Mouse (Mus musculus): ENCODE data around the gene Lyz1. TPM values are rescaled to one million over a fixed set of nuclear protein-coding genes. Genes with fewer than 3 reads are reported as not detected.

The Lyz1 gene
- not detected for polyA plus RNA-seq (2017; shearing (Covaris generic))

DNA sequence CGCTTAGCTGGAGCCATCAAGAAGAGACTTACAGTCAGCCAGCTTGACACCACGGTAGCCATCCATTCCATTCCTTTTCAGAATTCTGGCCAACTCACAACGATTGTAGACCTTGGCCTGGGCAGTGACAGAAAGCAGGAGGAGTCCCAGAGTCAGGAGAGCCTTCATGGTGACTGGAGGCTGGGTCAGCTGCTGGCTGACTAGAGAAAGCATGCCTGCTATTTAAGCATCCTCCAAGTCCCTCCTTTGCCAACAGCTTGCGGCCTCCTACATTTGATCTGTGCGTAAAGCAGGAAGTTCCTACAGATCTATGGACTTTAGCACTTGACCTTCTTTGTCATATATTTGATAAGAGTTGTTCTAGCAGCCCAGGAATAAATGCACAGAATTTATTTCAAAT is at the start of gene Lyz1:
Lyz1 (minus strand) TSS at position 198 of the 400 bp plus-strand sequence.

GRCm38 (mm10) chr10:117282049-117282448 is 10.6 kb downstream of the Lyz1 start, which contains the start of gene Lyz2:
Gene Lyz2 (minus strand): TSS chr10:117282321.

GRCm38 (mm10) chr10:117238603-117239002 is 54.1 kb downstream of the Lyz1 start, which contains the start of gene 9530003J23Rik:
Gene 9530003J23Rik (minus strand): TSS chr10:117238703.

Other genes with a start within 250 kb of the Lyz1 start
- not detected for gene Lrrc10, start 247.5 kb downstream of the Lyz1 start, polyA plus RNA-seq (2017; shearing (Covaris generic))
- 211 TPM for gene Cct2, start 229.1 kb downstream of the Lyz1 start, polyA plus RNA-seq (2017; shearing (Covaris generic))
- 21.8 TPM for gene Frs2, start 144.3 kb downstream of the Lyz1 start, polyA plus RNA-seq (2017; shearing (Covaris generic))
- gene Yeats4, start 68.4 kb downstream of the Lyz1 start, polyA plus RNA-seq (2017; shearing (Covaris generic)): 76.5 TPM
- not detected for gene 9530003J23Rik, start 54.2 kb downstream of the Lyz1 start, polyA plus RNA-seq (2017; shearing (Covaris generic))
- gene Lyz2, start 10.5 kb downstream of the Lyz1 start, polyA plus RNA-seq (2017; shearing (Covaris generic)): not detected
- gene Cpsf6, start 87.1 kb upstream of the Lyz1 start, polyA plus RNA-seq (2017; shearing (Covaris generic)): 151 TPM

All from naive thymus-derived CD4-positive, alpha-beta T cell, adult 5 months (primary cell).